ENCODE assay signal across 17 mouse cellular contexts in genomic region chr8:109415315-109415714, GRCm38 (mm10).
DNase-seq lines count a peak whose midpoint lies in the region; ATAC-seq lines count a peak whose summit lies in the region.
"Had no signal": no experiment of that assay in that cellular context is flagged by ENCODE, and none has a peak within 500 bp of the region (broad histone marks: within the 10 kb centered on the region; RNA-seq: fewer than 3 reads in every experiment).

No protein-coding gene starts in this region.

- ATAC-seq in neural tube, embryonic 11.5 days (ENCODE audit: insufficient read depth, low FRiP score, low TSS enrichment), result peak; percentile 27; the same call in 1 of the 2 replicates
- ATAC-seq in neural tube, embryonic 15.5 days (ENCODE audit: low FRiP score), result no peak
- ATAC-seq in forebrain, embryonic 13.5 days, result no peak
- ATAC-seq in neural tube, embryonic 14.5 days (ENCODE audit: low read depth), result no peak
- no peak for ATAC-seq in activated CD4-positive, CD25-positive, alpha-beta regulatory T cell, adult 4 months
- ATAC-seq: intestine, embryonic 16.5 days had no signal

- 0 out of 2 replicates have a peak overlapping the region, but pooled peaks have one; percentile 39 for H3K27ac ChIP-seq in neural tube, embryonic 11.5 days (ENCODE audit: low read depth, low read length)
- H3K27ac ChIP-seq in neural tube, embryonic 15.5 days (replicated peaks), result no peak overlapping the region
- peak overlapping the region; percentile 89; the same call in 1 of the 2 replicates for H3K27ac ChIP-seq in forebrain, embryonic 13.5 days
- H3K27ac ChIP-seq in midbrain, embryonic 10.5 days (replicated peaks), result peak overlapping the region; percentile 23; the same call in 1 of the 2 replicates
- H3K27ac ChIP-seq in neural tube, embryonic 14.5 days (ENCODE audit: low read depth, low read length), result peak overlapping the region; percentile 70
- H3K27ac ChIP-seq: limb, embryonic 13.5 days; liver, embryonic 15.5 days; macrophage had no signal

- H3K36me3 ChIP-seq in neural tube, embryonic 11.5 days (ENCODE audit: control insufficient read depth, insufficient read depth, low read length), result no peaks in the 10 kb centered on the region
- no peaks in the 10 kb centered on the region for H3K36me3 ChIP-seq in neural tube, embryonic 15.5 days
- H3K36me3 ChIP-seq in forebrain, embryonic 13.5 days (ENCODE audit: poor library complexity, severe bottlenecking), result no peaks in the 10 kb centered on the region
- no peaks in the 10 kb centered on the region for H3K36me3 ChIP-seq in midbrain, embryonic 10.5 days
- no peaks in the 10 kb centered on the region for H3K36me3 ChIP-seq in neural tube, embryonic 14.5 days (ENCODE audit: control insufficient read depth, insufficient read depth, low read length)
- H3K36me3 ChIP-seq: G1E; limb, embryonic 13.5 days; liver, embryonic 15.5 days had no signal

- no peak for DNase-seq in neural tube, embryonic 11.5 days (ENCODE audit: low spot score)
- DNase-seq in midbrain, embryonic 10.5 days (ENCODE audit: low spot score), result no peak
- DNase-seq in heart, postnatal 25 days (ENCODE audit: low spot score), result no peak
- DNase-seq: adrenal gland, postnatal 14 days; gastrocnemius, postnatal 14 days; heart, postnatal 10 days; kidney, postnatal 4 days; thymus, adult 18-20 months had no signal

- no peaks in the 10 kb centered on the region for H3K9me3 ChIP-seq in neural tube, embryonic 11.5 days (ENCODE audit: control insufficient read depth, low read length)
- H3K9me3 ChIP-seq in neural tube, embryonic 15.5 days (replicated peaks), result no peaks in the 10 kb centered on the region
- H3K9me3 ChIP-seq in forebrain, embryonic 13.5 days (replicated peaks), result no peaks in the 10 kb centered on the region
- H3K9me3 ChIP-seq in midbrain, embryonic 10.5 days (replicated peaks), result no peaks in the 10 kb centered on the region
- no peaks in the 10 kb centered on the region for H3K9me3 ChIP-seq in neural tube, embryonic 14.5 days (ENCODE audit: control insufficient read depth, low read length)
- H3K9me3 ChIP-seq: limb, embryonic 13.5 days; liver, embryonic 15.5 days had no signal

- no peak overlapping the region for H3K4me3 ChIP-seq in neural tube, embryonic 11.5 days (ENCODE audit: low read depth, low read length)
- H3K4me3 ChIP-seq in neural tube, embryonic 15.5 days (replicated peaks), result no peak overlapping the region
- no peak overlapping the region for H3K4me3 ChIP-seq in forebrain, embryonic 13.5 days
- no peak overlapping the region for H3K4me3 ChIP-seq in midbrain, embryonic 10.5 days
- no peak overlapping the region for H3K4me3 ChIP-seq in neural tube, embryonic 14.5 days (ENCODE audit: low read depth, low read length)
- H3K4me3 ChIP-seq: limb, embryonic 13.5 days; liver, embryonic 15.5 days had no signal

- H3K4me1 ChIP-seq in neural tube, embryonic 11.5 days (ENCODE audit: control insufficient read depth, insufficient read depth, low read length), result peaks cover 4% of the 10 kb centered on the region; the same call in 1 of the 2 replicates
- peaks cover 37% of the 10 kb centered on the region for H3K4me1 ChIP-seq in neural tube, embryonic 15.5 days
- H3K4me1 ChIP-seq in forebrain, embryonic 13.5 days, result peaks cover 37% of the 10 kb centered on the region
- peaks cover 45% of the 10 kb centered on the region for H3K4me1 ChIP-seq in midbrain, embryonic 10.5 days
- peaks cover 28% of the 10 kb centered on the region for H3K4me1 ChIP-seq in neural tube, embryonic 14.5 days (ENCODE audit: control insufficient read depth, insufficient read depth, low read length)
- H3K4me1 ChIP-seq: liver, embryonic 15.5 days had no signal

- H3K9ac ChIP-seq in neural tube, embryonic 11.5 days (ENCODE audit: low read length), result no peak overlapping the region
- H3K9ac ChIP-seq in neural tube, embryonic 15.5 days (replicated peaks), result no peak overlapping the region
- no peak overlapping the region for H3K9ac ChIP-seq in forebrain, embryonic 13.5 days
- H3K9ac ChIP-seq in neural tube, embryonic 14.5 days (replicated peaks; ENCODE audit: low read depth, low read length), result no peak overlapping the region
- H3K9ac ChIP-seq: limb, embryonic 13.5 days; liver, embryonic 15.5 days had no signal

- H3K27me3 ChIP-seq in neural tube, embryonic 11.5 days (ENCODE audit: control insufficient read depth, insufficient read depth, low read length), result no peaks in the 10 kb centered on the region
- H3K27me3 ChIP-seq in neural tube, embryonic 15.5 days (replicated peaks), result no peaks in the 10 kb centered on the region
- H3K27me3 ChIP-seq in forebrain, embryonic 13.5 days, result no peaks in the 10 kb centered on the region
- H3K27me3 ChIP-seq in midbrain, embryonic 10.5 days (ENCODE audit: low read depth, poor library complexity, severe bottlenecking), result no peaks in the 10 kb centered on the region
- H3K27me3 ChIP-seq in neural tube, embryonic 14.5 days (ENCODE audit: control insufficient read depth, insufficient read depth, low read length), result no peaks in the 10 kb centered on the region
- H3K27me3 ChIP-seq: limb, embryonic 13.5 days; liver, embryonic 15.5 days had no signal

- no peak overlapping the region for H3K4me2 ChIP-seq in neural tube, embryonic 11.5 days (ENCODE audit: low read depth)
- no peak overlapping the region for H3K4me2 ChIP-seq in neural tube, embryonic 15.5 days
- no peak overlapping the region for H3K4me2 ChIP-seq in forebrain, embryonic 13.5 days
- no peak overlapping the region for H3K4me2 ChIP-seq in neural tube, embryonic 14.5 days (ENCODE audit: low read depth, low read length)
- H3K4me2 ChIP-seq: limb, embryonic 13.5 days; liver, embryonic 15.5 days had no signal

- WGBS in neural tube, embryonic 11.5 days, result 61% methylated on average over 4 of the region's 4 CpGs
- 34% methylated on average over 4 of the region's 4 CpGs for WGBS in neural tube, embryonic 15.5 days
- 37% methylated on average over 4 of the region's 4 CpGs for WGBS in forebrain, embryonic 13.5 days
- WGBS in midbrain, embryonic 10.5 days, result 79% methylated on average over 4 of the region's 4 CpGs
- WGBS in neural tube, embryonic 14.5 days, result 46% methylated on average over 4 of the region's 4 CpGs

- intact Hi-C loops in heart, postnatal 25 days (cut with DNase I), result loop anchor here (5.0 kb wide), 1 partner anchor 1598 kb away; no protein-coding TSS in a partner anchor
